Mouse (Mus musculus) midbrain, embryonic 10.5 days (tissue): Measurements from ENCODE around the gene Pimreg. TPM values are rescaled to one million over a fixed set of nuclear protein-coding genes. Genes with fewer than 3 reads are reported as not detected.

Source experiments
- DNase-seq: peaks from one replicate; pipeline ENCODE4 v3.0.0-alpha.2; 2017; ENCODE audit warnings: low spot score
- H3K27ac ChIP-seq: fragments of 300-500 bp; sonication (generic); replicated peaks from 2 replicates; pipeline ENCODE4 v1.5.1; 2016; ENCODE audit warnings: mild to moderate bottlenecking
- H3K27me3 ChIP-seq: fragments of 300-500 bp; sonication (generic); 2 replicates; pipeline ENCODE4 v1.6.1; 2016; ENCODE audit warnings: low read depth, mild to moderate bottlenecking; ENCODE audit not compliant: poor library complexity, severe bottlenecking
- H3K36me3 ChIP-seq: fragments of 300-500 bp; sonication (generic); 2 replicates; pipeline ENCODE4 v1.6.1; 2016; ENCODE audit warnings: mild to moderate bottlenecking, moderate library complexity
- H3K4me1 ChIP-seq: fragments of 300-500 bp; sonication (generic); 2 replicates; pipeline ENCODE4 v1.6.1; 2016
- H3K4me3 ChIP-seq: fragments of 300-500 bp; sonication (generic); 2 replicates; pipeline ENCODE4 v1.5.1; 2016; ENCODE audit warnings: mild to moderate bottlenecking, moderate library complexity
- H3K9me3 ChIP-seq: fragments of 300-500 bp; sonication (generic); replicated peaks from 2 replicates; pipeline ENCODE4 v1.6.1; 2016; ENCODE audit warnings: mild to moderate bottlenecking
- WGBS: fragments of 180-500 bp; shearing (Covaris S2); methylation state at CpG from one replicate; pipeline ENCODE4 v1.1.7; 2016; 5-methylcytosine and 5-hydroxymethylcytosine counted together
- polyA plus RNA-seq: library from polyadenylated mRNA; unstranded; fragments of >200 nt; fragmentation: Nextera tagmentation; extraction: Ambion mirVana; gene quantifications from 2 replicates; pipeline ENCODE4 v1.2.1, GENCODE M21; 2016

The Pimreg gene
- 251 and 280 TPM in 2 replicates for polyA plus RNA-seq

GRCm38 (mm10) chr11:72041768-72042607 lies at the start of gene Pimreg:
Pimreg (plus strand) TSS chr11:72042032.
- H3K4me3 ChIP-seq, result peak within 1 kb of the TSS; percentile 80
- H3K27ac ChIP-seq, result peak within 1 kb of the TSS; percentile 97
- peaks cover 34% of the 10 kb centered on the region for H3K36me3 ChIP-seq
- peaks cover 14% of the 10 kb centered on the region; the same call in 1 of the 2 replicates for H3K27me3 ChIP-seq
- DNase-seq, result peak; percentile 98
- peaks cover 80% of the 10 kb centered on the region for H3K4me1 ChIP-seq
- WGBS, result under 1% methylated on average over 52 of the region's 52 CpGs
- no peaks in the 10 kb centered on the region for H3K9me3 ChIP-seq

- Histone ChIP-seq H3K27me3 (peaks cover 5% of the 10 kb centered on the region; the same call in 1 of the 2 replicates), H3K4me1 (peaks cover 21% of the 10 kb centered on the region), H3K27ac (no peak overlapping the region), H3K4me3 (no peak overlapping the region), H3K9me3 (no peaks in the 10 kb centered on the region), H3K36me3 (no peaks in the 10 kb centered on the region)
- DNase-seq, result no peak
- 87% methylated on average over 12 of the region's 12 CpGs for WGBS
Measured at GRCm38 (mm10) chr11:71992438-71992837, 49.4 kb upstream of the Pimreg start.

- Histone ChIP-seq H3K27ac (peak overlapping the region; percentile 82), H3K9me3 (no peaks in the 10 kb centered on the region), H3K36me3 (no peaks in the 10 kb centered on the region), H3K4me1 (peaks cover 24% of the 10 kb centered on the region), H3K27me3 (no peaks in the 10 kb centered on the region), H3K4me3 (peak overlapping the region; percentile 29; the same call in 1 of the 2 replicates)
- peak; percentile 71 for DNase-seq
- WGBS, result 28% methylated on average over 9 of the region's 9 CpGs
Measured at GRCm38 (mm10) chr11:71995968-71996511, 45.8 kb upstream of the Pimreg start.

- WGBS, result 23% methylated on average over 11 of the region's 11 CpGs
- H3K4me1 ChIP-seq, result peaks cover 24% of the 10 kb centered on the region
- no peaks in the 10 kb centered on the region for H3K36me3 ChIP-seq
- H3K27ac ChIP-seq, result 0 out of 2 replicates have a peak overlapping the region, but pooled peaks have one; percentile 23
- no peaks in the 10 kb centered on the region for H3K9me3 ChIP-seq
- 0 out of 2 replicates have a peak overlapping the region, but pooled peaks have one; percentile 9 for H3K4me3 ChIP-seq
- no peak for DNase-seq
- no peaks in the 10 kb centered on the region for H3K27me3 ChIP-seq
Measured at GRCm38 (mm10) chr11:71996805-71997204, 45.0 kb upstream of the Pimreg start.

GRCm38 (mm10) chr11:72000194-72000593 lies 41.6 kb upstream of the Pimreg start:
- no peaks in the 10 kb centered on the region for H3K36me3 ChIP-seq
- 92% methylated on average over 6 of the region's 6 CpGs for WGBS
- H3K9me3 ChIP-seq, result no peaks in the 10 kb centered on the region
- no peak overlapping the region for H3K27ac ChIP-seq
- no peaks in the 10 kb centered on the region for H3K27me3 ChIP-seq
- peaks cover 26% of the 10 kb centered on the region for H3K4me1 ChIP-seq
- H3K4me3 ChIP-seq, result no peak overlapping the region
- DNase-seq, result no peak

GRCm38 (mm10) chr11:72002138-72002853 lies 39.5 kb upstream of the Pimreg start:
- DNase-seq, result peak; percentile 34
- Histone ChIP-seq H3K27ac (no peak overlapping the region), H3K36me3 (no peaks in the 10 kb centered on the region), H3K27me3 (no peaks in the 10 kb centered on the region), H3K4me1 (peaks cover 7% of the 10 kb centered on the region; the same call in 1 of the 2 replicates), H3K9me3 (no peaks in the 10 kb centered on the region), H3K4me3 (no peak overlapping the region)
- 51% methylated on average over 13 of the region's 13 CpGs for WGBS

GRCm38 (mm10) chr11:72003171-72003570 lies 38.7 kb upstream of the Pimreg start:
- H3K9me3 ChIP-seq, result no peaks in the 10 kb centered on the region
- H3K4me1 ChIP-seq, result peaks cover 2% of the 10 kb centered on the region; the same call in 1 of the 2 replicates
- H3K4me3 ChIP-seq, result no peak overlapping the region
- H3K27me3 ChIP-seq, result no peaks in the 10 kb centered on the region
- no peak for DNase-seq
- H3K27ac ChIP-seq, result no peak overlapping the region
- H3K36me3 ChIP-seq, result no peaks in the 10 kb centered on the region
- WGBS, result 78% methylated on average over 9 of the region's 9 CpGs

- no peaks in the 10 kb centered on the region; the same call in 1 of the 2 replicates for H3K27me3 ChIP-seq
- no peak for DNase-seq
- no peaks in the 10 kb centered on the region for H3K36me3 ChIP-seq
- peaks cover 3% of the 10 kb centered on the region for H3K4me1 ChIP-seq
- H3K4me3 ChIP-seq, result no peak overlapping the region
- H3K9me3 ChIP-seq, result no peaks in the 10 kb centered on the region
- no peak overlapping the region for H3K27ac ChIP-seq
- 84% methylated on average over 6 of the region's 6 CpGs for WGBS
Measured at GRCm38 (mm10) chr11:72005547-72005946, 36.3 kb upstream of the Pimreg start.

- H3K4me3 ChIP-seq, result no peak overlapping the region
- no peaks in the 10 kb centered on the region for H3K36me3 ChIP-seq
- WGBS, result 84% methylated on average over 5 of the region's 5 CpGs
- no peak for DNase-seq
- H3K4me1 ChIP-seq, result peaks cover 31% of the 10 kb centered on the region
- peaks cover 5% of the 10 kb centered on the region; the same call in 1 of the 2 replicates for H3K27me3 ChIP-seq
- no peaks in the 10 kb centered on the region for H3K9me3 ChIP-seq
- H3K27ac ChIP-seq, result no peak overlapping the region
Measured at GRCm38 (mm10) chr11:72010367-72010766, 31.5 kb upstream of the Pimreg start.

GRCm38 (mm10) chr11:72010940-72011722 lies 30.7 kb upstream of the Pimreg start:
- peaks cover 31% of the 10 kb centered on the region for H3K4me1 ChIP-seq
- no peak for DNase-seq
- H3K9me3 ChIP-seq, result no peaks in the 10 kb centered on the region
- H3K27me3 ChIP-seq, result peaks cover 5% of the 10 kb centered on the region; the same call in 1 of the 2 replicates
- WGBS, result 54% methylated on average over 9 of the region's 9 CpGs
- H3K4me3 ChIP-seq, result no peak overlapping the region
- no peaks in the 10 kb centered on the region for H3K36me3 ChIP-seq
- H3K27ac ChIP-seq, result peak overlapping the region; percentile 60

GRCm38 (mm10) chr11:72011955-72012354 lies 29.9 kb upstream of the Pimreg start:
- DNase-seq, result no peak
- Histone ChIP-seq H3K9me3 (no peaks in the 10 kb centered on the region), H3K27me3 (peaks cover 5% of the 10 kb centered on the region; the same call in 1 of the 2 replicates), H3K4me1 (peaks cover 31% of the 10 kb centered on the region), H3K27ac (peak overlapping the region; percentile 9; the same call in 1 of the 2 replicates), H3K36me3 (no peaks in the 10 kb centered on the region), H3K4me3 (no peak overlapping the region)
- WGBS, result 81% methylated on average over 1 of the region's 1 CpGs

- Histone ChIP-seq H3K27me3 (peaks cover 5% of the 10 kb centered on the region; the same call in 1 of the 2 replicates), H3K36me3 (no peaks in the 10 kb centered on the region), H3K4me1 (peaks cover 31% of the 10 kb centered on the region), H3K9me3 (no peaks in the 10 kb centered on the region), H3K4me3 (no peak overlapping the region), H3K27ac (no peak overlapping the region)
- WGBS, result 90% methylated on average over 4 of the region's 4 CpGs
- DNase-seq, result no peak
Measured at GRCm38 (mm10) chr11:72014674-72015073, 27.2 kb upstream of the Pimreg start.
